Mouse (Mus musculus): ENCODE data around the gene Slc2a12. TPM values are rescaled to one million over a fixed set of nuclear protein-coding genes. Genes with fewer than 3 reads are reported as not detected.

Slc2a12 gene
- total RNA-seq, 2 experiments from 2014 or later, result 2.1 to 2.7 TPM

- DNase-seq (ENCODE audit: low spot score in 2 of 2), result no peak
- intact Hi-C loops (cut with DNase I), result no loop called here
Observed at GRCm38 (mm10) chr10:22658534-22659385, 13.9 kb downstream of the Slc2a12 start.

GRCm38 (mm10) chr10:22659386-22659725, 14.5 kb downstream of the Slc2a12 start:
- DNase-seq (ENCODE audit: low spot score in 2 of 2), result no peak
- intact Hi-C loops (cut with DNase I), result no loop called here

- intact Hi-C loops (cut with DNase I), result loop anchor here (5.0 kb wide), 1 partner anchor 37 kb away; no protein-coding TSS in a partner anchor
- DNase-seq (ENCODE audit: low spot score in 2 of 2), result no peak
Observed at GRCm38 (mm10) chr10:22660286-22661000, 15.6 kb downstream of the Slc2a12 start.

GRCm38 (mm10) chr10:22668509-22668908, 23.7 kb downstream of the Slc2a12 start:
- intact Hi-C loops (cut with DNase I), result no loop called here

GRCm38 (mm10) chr10:22674176-22674575, 29.4 kb downstream of the Slc2a12 start:
- intact Hi-C loops (cut with DNase I), result no loop called here
- DNase-seq (ENCODE audit: low spot score in 2 of 2), result no peak

More at GRCm38 (mm10) chr10:22668509-22668908, 23.7 kb downstream of the Slc2a12 start:
- no peak for DNase-seq (ENCODE audit: low spot score in 2 of 2)

GRCm38 (mm10) chr10:22675848-22676630, 31.2 kb downstream of the Slc2a12 start:
- intact Hi-C loops (cut with DNase I), result no loop called here
- DNase-seq (ENCODE audit: low spot score in 2 of 2), result no peak

- intact Hi-C loops (cut with DNase I), result loop anchor here (5.0 kb wide), 1 partner anchor 34 kb away; no protein-coding TSS in a partner anchor
Observed at GRCm38 (mm10) chr10:22696236-22696635, 51.4 kb downstream of the Slc2a12 start.

GRCm38 (mm10) chr10:22696864-22697263, 52.1 kb downstream of the Slc2a12 start:
- no peak for DNase-seq (ENCODE audit: low spot score in 2 of 2)
- intact Hi-C loops (cut with DNase I), result loop anchor here (5.0 kb wide), 1 partner anchor 35 kb away; no protein-coding TSS in a partner anchor

More at GRCm38 (mm10) chr10:22696236-22696635, 51.4 kb downstream of the Slc2a12 start:
- no peak for DNase-seq (ENCODE audit: low spot score in 2 of 2)

- intact Hi-C loops (cut with DNase I), result loop anchor here (5.0 kb wide), 1 partner anchor 36 kb away; no protein-coding TSS in a partner anchor
- no peak for DNase-seq (ENCODE audit: low spot score in 2 of 2)
Observed at GRCm38 (mm10) chr10:22698158-22698953, 53.5 kb downstream of the Slc2a12 start.

GRCm38 (mm10) chr10:22699487-22700335, 54.9 kb downstream of the Slc2a12 start:
- intact Hi-C loops (cut with DNase I), result loop anchor here (5.0 kb wide), 2 partner anchors 37 to 67 kb away; no protein-coding TSS in a partner anchor

GRCm38 (mm10) chr10:22700773-22701172, 56.0 kb downstream of the Slc2a12 start:
- no peak for DNase-seq (ENCODE audit: low spot score in 2 of 2)
- intact Hi-C loops (cut with DNase I), result loop anchor here (5.0 kb wide), 1 partner anchor 68 kb away; no protein-coding TSS in a partner anchor

More at GRCm38 (mm10) chr10:22699487-22700335, 54.9 kb downstream of the Slc2a12 start:
- peak in 1 of 2 experiments; percentile 31 for DNase-seq (ENCODE audit: low spot score in 2 of 2)

- intact Hi-C loops (cut with DNase I), result loop anchor here (5.0 kb wide), 1 partner anchor 69 kb away; no protein-coding TSS in a partner anchor
- DNase-seq (ENCODE audit: low spot score in 2 of 2), result no peak
Observed at GRCm38 (mm10) chr10:22701485-22702315, 56.9 kb downstream of the Slc2a12 start.

GRCm38 (mm10) chr10:22703844-22704243, 59.0 kb downstream of the Slc2a12 start:
- intact Hi-C loops (cut with DNase I), result loop anchor here (5.0 kb wide), 1 partner anchor 72 kb away; no protein-coding TSS in a partner anchor
- no peak for DNase-seq (ENCODE audit: low spot score in 2 of 2)

GRCm38 (mm10) chr10:22708190-22708843, 63.5 kb downstream of the Slc2a12 start:
- DNase-seq (ENCODE audit: low spot score in 2 of 2), result no peak
- intact Hi-C loops (cut with DNase I), result no loop called here

- intact Hi-C loops (cut with DNase I), result no loop called here
- no peak for DNase-seq (ENCODE audit: low spot score in 2 of 2)
Observed at GRCm38 (mm10) chr10:22710173-22710777, 65.5 kb downstream of the Slc2a12 start.

- no peak for DNase-seq (ENCODE audit: low spot score in 2 of 2)
- intact Hi-C loops (cut with DNase I), result no loop called here
Observed at GRCm38 (mm10) chr10:22712955-22713354, 68.1 kb downstream of the Slc2a12 start.
